Mouse (Mus musculus) olfactory bulb, adult 2 months (tissue): ENCODE measurements around the gene Hist1h4b. TPM values are rescaled to one million over a fixed set of nuclear protein-coding genes. Genes with fewer than 3 reads are reported as not detected.
A peak's percentile ranks its signal among the peaks of the same experiment; 100 is the strongest.
"Not testable (repeated sequence)": the region's sequence is repeated elsewhere in the genome, so short reads cannot be mapped to it uniquely, and the experiment has no call there.

Source experiments
- H3K27ac ChIP-seq: fragments of 200-500 bp; 2 replicates; pipeline ENCODE4 v1.5.1; 2012; ENCODE audit warnings: low read depth, low read length; ENCODE audit not compliant: insufficient read depth
- H3K4me1 ChIP-seq: fragments of 200-500 bp; 2 replicates; pipeline ENCODE4 v1.6.1; 2012; ENCODE audit warnings: low read length; ENCODE audit not compliant: control insufficient read depth, insufficient read depth
- H3K4me3 ChIP-seq: fragments of 200-500 bp; 2 replicates; pipeline ENCODE4 v1.5.1; 2012; ENCODE audit warnings: mild to moderate bottlenecking, low read depth, low read length, moderate library complexity; ENCODE audit not compliant: insufficient read depth
- CTCF ChIP-seq: fragments of 200-500 bp; IDR thresholded peaks from 2 replicates; pipeline ENCODE4 v1.5.1; 2012; ENCODE audit warnings: low read depth, mild to moderate bottlenecking, low read length, moderate library complexity; ENCODE audit not compliant: insufficient read depth
- POLR2A ChIP-seq: fragments of 200-500 bp; IDR thresholded peaks from 2 replicates; pipeline ENCODE4 v1.6.1; 2012; ENCODE audit warnings: mild to moderate bottlenecking, low read depth, low read length, moderate library complexity; ENCODE audit not compliant: insufficient read depth
- WGBS: fragments of 180-500 bp; shearing (Covaris S2); methylation state at CpG from one replicate; pipeline ENCODE4 v1.1.7; 2018; 5-methylcytosine and 5-hydroxymethylcytosine counted together
- polyA plus RNA-seq: library from polyadenylated mRNA; stranded (reverse); fragments of >200 nt; gene quantifications from 2 replicates; pipeline ENCODE4 v1.2.4, GENCODE M21; 2012; ENCODE audit warnings: low replicate concordance; ENCODE audit not compliant: missing spikeins, insufficient read depth, insufficient read length

Gene Hist1h4b
- polyA plus RNA-seq, 1 experiment = not detected

DNA sequence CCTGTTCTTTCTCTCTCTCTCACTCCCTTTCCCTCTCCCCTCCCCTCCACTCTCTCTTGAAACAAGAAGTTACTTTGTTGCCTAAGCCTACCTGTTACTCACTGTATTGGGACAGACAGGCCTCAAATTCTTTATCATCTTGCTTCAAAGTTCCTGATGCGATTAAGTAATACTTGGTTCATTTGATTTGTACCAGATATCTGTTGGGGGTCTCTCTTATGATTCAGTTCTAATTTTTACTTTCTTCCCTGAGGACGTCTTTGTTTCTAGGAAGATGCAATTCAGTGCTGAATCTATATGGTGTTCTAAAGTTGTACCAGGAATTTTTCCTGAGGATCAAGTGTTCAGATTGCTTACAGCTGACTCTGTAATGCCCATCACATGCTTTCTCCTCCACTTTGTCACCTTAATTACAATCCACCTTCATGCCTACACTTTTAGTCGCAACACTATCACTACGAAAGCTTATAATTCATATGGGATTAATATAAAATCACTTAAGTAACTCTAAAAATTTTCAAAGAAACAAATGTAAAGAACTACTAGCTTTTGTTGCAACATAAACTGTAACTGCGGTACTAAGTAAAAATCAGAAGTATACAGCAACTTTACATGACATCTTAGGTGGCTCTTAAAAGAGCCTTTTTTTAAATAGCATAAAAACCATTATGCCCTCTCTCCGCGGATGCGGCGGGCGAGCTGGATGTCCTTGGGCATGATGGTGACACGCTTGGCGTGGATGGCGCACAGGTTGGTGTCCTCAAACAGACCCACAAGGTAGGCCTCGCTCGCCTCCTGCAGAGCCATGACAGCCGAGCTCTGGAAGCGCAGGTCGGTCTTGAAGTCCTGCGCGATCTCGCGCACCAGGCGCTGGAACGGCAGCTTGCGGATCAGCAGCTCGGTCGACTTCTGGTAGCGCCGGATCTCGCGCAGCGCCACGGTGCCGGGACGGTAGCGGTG, 12.1 kb upstream of the Hist1h4b start:
- Histone ChIP-seq H3K4me1 (peaks cover 9% of the 10 kb centered on the region), H3K4me3 (no peak overlapping the region; the same call in 1 of the 2 replicates), H3K27ac (no peak overlapping the region)
- TF ChIP-seq POLR2A (no peak), CTCF (no peak)
- 6% methylated on average over 19 of the region's 36 CpGs for WGBS

DNA sequence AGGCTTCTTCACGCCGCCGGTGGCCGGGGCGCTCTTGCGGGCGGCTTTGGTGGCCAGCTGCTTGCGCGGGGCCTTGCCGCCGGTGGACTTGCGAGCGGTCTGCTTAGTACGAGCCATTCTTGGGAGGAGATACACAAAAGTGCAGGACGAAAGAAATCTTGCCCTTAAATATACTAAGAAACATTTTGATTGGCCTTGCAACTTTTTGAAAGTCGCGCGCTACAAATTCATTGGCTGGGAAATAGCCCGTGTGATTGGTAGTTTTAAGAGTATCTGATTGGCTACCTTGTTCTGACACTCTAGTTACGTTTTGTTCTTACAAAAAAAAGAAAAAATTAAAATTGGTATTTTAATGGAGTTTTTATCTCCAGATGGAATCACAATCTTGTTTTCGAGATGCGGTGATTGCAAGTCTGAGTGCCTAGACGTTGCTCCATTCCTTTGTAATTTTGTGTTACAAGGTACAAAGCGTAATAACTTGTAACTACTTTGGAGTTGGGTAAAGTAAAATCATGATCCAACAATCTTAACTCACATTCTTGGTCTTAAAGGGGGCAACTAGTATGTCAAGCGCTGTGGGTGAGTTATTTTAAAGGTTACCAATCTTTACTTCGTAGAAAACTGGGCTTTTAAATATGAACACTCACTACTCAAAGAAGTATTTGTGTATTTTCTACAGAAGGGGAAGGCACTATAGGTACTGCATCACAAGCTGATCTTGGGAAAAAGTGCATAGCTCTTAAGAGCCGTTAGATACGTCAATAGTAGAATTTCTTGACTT, 11.2 kb upstream of the Hist1h4b start, which contains the start of gene Hist1h3c:
TSS of gene Hist1h3c (minus strand) at position 222 of the 781 bp plus-strand sequence.
- peaks cover 9% of the 10 kb centered on the region for H3K4me1 ChIP-seq
- peak within 1 kb of the TSS; percentile 99 for H3K27ac ChIP-seq
- H3K4me3 ChIP-seq = peak within 1 kb of the TSS; percentile 73
- WGBS = under 1% methylated on average over 28 of the region's 28 CpGs
- TF ChIP-seq POLR2A (no peak), CTCF (no peak)

DNA sequence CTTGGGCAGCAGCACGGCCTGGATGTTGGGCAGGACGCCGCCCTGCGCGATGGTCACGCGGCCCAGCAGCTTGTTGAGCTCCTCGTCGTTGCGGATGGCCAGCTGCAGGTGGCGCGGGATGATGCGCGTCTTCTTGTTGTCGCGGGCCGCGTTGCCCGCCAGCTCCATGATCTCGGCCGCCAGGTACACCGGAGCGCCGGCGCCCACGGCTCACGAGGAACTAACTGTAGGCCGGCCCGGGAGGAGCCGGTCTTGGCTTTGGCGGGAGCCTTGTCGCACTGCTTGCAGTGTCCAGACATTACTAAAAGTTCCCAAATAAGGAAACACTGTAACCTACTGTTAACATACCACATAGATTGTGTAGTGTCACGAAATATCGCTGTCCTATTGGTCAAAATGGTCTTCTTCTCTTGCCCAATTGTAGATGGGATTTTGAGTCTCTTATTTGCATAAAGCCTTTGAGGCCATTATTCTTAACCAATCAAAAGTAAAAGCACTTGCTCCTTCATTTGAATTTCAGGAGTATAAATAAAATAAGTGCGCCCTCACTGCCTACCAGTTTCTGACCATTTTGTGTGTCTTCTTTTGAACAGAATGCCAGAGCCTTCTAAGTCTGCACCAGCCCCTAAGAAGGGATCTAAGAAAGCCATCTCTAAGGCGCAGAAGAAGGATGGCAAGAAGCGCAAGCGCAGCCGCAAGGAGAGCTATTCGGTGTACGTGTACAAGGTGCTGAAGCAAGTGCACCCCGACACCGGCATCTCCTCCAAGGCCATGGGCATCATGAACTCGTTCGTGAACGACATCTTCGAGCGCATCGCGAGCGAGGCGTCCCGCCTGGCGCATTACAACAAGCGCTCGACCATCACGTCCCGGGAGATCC, 10.4 kb upstream of the Hist1h4b start, which contains the start of gene Hist1h2bb:
TSS of gene Hist1h2bb (plus strand) at position 534 of the 880 bp plus-strand sequence.
- Histone ChIP-seq H3K27ac (peak within 1 kb of the TSS; percentile 99), H3K4me3 (peak within 1 kb of the TSS; percentile 73)
- H3K4me1 ChIP-seq = not testable (repeated sequence)
- WGBS = under 1% methylated on average over 42 of the region's 58 CpGs

DNA sequence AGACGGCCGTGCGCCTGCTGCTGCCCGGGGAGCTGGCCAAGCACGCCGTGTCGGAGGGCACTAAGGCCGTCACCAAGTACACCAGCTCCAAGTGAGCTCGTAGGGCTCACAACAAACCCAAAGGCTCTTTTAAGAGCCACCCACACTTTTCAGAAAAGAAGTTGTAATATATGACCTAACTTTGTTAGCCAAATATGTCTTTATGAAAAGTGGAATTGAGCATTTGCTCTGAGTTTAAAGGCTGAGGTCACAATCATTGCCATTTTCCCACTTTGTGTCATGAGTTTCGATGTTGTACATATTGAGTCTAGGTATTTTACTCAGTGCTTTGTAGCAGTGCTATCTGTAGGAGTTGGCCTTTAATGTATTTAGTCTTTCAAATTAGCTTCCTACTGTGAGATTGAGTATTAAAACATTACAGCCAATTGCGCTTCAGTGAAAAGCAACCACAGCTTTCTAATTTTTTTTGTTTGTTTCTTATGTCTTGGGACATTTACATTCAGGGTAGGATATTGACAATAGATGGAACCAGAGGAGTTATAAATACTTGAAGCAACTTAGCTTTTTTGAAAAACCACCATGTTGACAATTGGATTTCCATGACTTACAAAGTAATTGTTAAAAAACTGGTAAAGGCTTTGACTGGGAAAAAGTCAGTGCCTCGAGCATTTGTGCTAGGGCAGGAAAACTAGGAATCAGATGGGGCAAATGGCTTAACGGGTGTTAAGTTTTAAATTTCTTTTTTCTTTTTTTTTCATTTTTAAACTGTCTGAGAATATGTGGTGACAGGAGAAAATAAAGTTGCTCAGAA, 9.5 kb upstream of the Hist1h4b start:
- WGBS = 3% methylated on average over 13 of the region's 13 CpGs
- Histone ChIP-seq H3K4me1 (peaks cover 11% of the 10 kb centered on the region), H3K4me3 (peak overlapping the region; percentile 47), H3K27ac (peak overlapping the region; percentile 95)
- no peak for TF ChIP-seq POLR2A
- no peak for TF ChIP-seq CTCF

DNA sequence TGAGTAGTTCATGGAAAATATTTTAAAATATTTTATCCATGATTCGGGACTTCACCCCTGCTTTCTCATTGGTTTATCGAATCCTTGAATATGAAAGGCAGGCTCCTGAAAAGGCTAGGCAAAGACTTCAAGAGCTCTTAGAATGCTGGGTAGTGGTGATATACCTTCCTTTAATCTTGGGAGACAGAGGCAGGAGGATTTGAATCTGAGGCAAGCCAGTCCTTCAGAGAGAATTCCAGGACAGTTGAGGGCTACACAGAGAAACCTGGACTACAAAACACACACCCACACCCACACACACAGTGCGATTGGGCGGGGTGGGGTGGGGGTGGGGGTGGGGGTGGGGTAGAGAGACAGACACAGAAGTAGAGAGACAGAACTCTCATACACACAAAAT, 8.9 kb upstream of the Hist1h4b start:
- no peak for TF ChIP-seq POLR2A
- TF ChIP-seq CTCF = no peak
- Histone ChIP-seq H3K27ac (no peak overlapping the region), H3K4me1 (peaks cover 14% of the 10 kb centered on the region), H3K4me3 (no peak overlapping the region)
- WGBS = 8% methylated on average over 4 of the region's 4 CpGs

DNA sequence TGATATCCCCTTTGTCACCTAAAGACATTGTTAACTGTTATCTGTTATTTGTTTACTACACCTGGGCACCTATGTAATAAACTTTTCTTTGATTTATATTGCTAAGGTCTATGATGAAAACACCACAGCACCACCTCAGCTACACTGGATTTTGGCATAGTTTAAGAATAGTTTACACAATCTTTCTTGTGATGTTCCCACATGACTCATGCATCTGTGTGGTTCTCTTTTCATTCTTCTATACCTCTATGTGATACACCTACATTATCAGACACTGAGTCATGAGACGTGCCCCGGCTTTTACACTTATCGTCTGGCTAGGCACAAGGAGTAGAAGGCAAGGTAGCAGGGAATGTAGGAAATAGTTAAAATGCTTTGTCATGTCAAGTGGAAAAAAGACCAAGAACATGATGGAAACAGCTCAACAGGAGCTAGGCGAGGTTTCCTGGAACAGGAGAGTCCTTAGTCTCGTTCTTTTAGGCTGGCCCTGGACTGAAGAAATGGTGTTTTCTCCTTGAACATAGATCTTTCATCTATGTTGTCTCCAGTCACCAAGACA, 7.2 kb upstream of the Hist1h4b start:
- Histone ChIP-seq H3K4me1 (peaks cover 14% of the 10 kb centered on the region), H3K4me3 (no peak overlapping the region), H3K27ac (no peak overlapping the region)
- 92% methylated on average over 5 of the region's 5 CpGs for WGBS
- no peak for TF ChIP-seq POLR2A
- TF ChIP-seq CTCF = no peak

DNA sequence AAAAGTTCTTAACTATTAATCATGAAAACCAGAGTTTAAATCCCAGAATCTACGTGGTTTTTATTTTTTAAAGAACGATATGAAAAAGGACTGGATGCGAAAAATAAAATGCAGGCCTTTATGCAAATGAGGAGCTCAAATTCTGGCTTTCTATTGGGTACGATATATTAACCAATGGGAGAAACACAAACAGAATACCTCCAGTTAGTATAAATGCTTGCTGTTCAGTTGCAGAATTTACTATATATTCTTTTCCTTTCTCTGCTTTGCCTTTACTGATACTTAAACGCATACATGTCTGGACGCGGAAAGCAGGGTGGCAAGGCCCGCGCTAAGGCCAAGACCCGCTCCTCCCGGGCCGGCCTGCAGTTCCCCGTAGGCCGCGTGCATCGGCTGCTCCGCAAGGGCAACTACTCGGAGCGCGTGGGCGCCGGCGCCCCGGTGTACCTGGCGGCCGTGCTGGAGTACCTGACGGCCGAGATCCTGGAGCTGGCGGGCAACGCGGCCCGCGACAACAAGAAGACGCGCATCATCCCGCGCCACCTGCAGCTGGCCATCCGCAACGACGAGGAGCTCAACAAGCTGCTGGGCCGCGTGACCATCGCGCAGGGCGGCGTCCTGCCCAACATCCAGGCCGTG, 5.9 kb upstream of the Hist1h4b start, which contains the start of gene Hist1h2ab:
TSS of gene Hist1h2ab (plus strand) at position 288 of the 639 bp plus-strand sequence.
- under 1% methylated on average over 31 of the region's 47 CpGs for WGBS
- peak within 1 kb of the TSS; percentile 73 for H3K4me3 ChIP-seq
- peak within 1 kb of the TSS; percentile 94 for H3K27ac ChIP-seq
- not testable (repeated sequence) for H3K4me1 ChIP-seq
